Mouse (Mus musculus) kidney, embryonic 15.5 days (tissue): ENCODE data around the gene Lrrc2. TPM values are rescaled to one million over a fixed set of nuclear protein-coding genes. Genes with fewer than 3 reads are reported as not detected.

Experiments used
- ATAC-seq: fragments of 200-750 bp; cut with Nextera tagmentation; replicated peaks from 2 replicates; pipeline ENCODE4 v1.8.0; 2017; ENCODE audit warnings: moderate TSS enrichment; ENCODE audit not compliant: low FRiP score
- H3K27ac ChIP-seq: fragments of 300-500 bp; sonication (generic); 2 replicates; pipeline ENCODE4 v1.5.1; 2015; ENCODE audit warnings: mild to moderate bottlenecking, inconsistent platforms
- H3K27me3 ChIP-seq: fragments of 300-500 bp; sonication (generic); 2 replicates; pipeline ENCODE4 v1.6.1; 2015; ENCODE audit warnings: inconsistent platforms
- H3K36me3 ChIP-seq: fragments of 300-500 bp; sonication (generic); 2 replicates; pipeline ENCODE4 v1.6.1; 2015; ENCODE audit warnings: inconsistent platforms
- H3K4me1 ChIP-seq: fragments of 300-500 bp; sonication (generic); 2 replicates; pipeline ENCODE4 v1.6.1; 2015; ENCODE audit warnings: inconsistent platforms
- H3K4me2 ChIP-seq: fragments of 300-500 bp; sonication (generic); 2 replicates; pipeline ENCODE4 v1.6.1; 2015; ENCODE audit warnings: moderate library complexity, mild to moderate bottlenecking, inconsistent platforms
- H3K4me3 ChIP-seq: fragments of 300-500 bp; sonication (generic); replicated peaks from 2 replicates; pipeline ENCODE4 v1.5.1; 2015; ENCODE audit warnings: mild to moderate bottlenecking, inconsistent platforms
- H3K9ac ChIP-seq: fragments of 300-500 bp; sonication (generic); 2 replicates; pipeline ENCODE4 v1.6.1; 2015; ENCODE audit warnings: mild to moderate bottlenecking, inconsistent platforms
- H3K9me3 ChIP-seq: fragments of 300-500 bp; sonication (generic); replicated peaks from 2 replicates; pipeline ENCODE4 v1.6.1; 2016; ENCODE audit warnings: inconsistent platforms
- WGBS: fragments of 180-500 bp; shearing (Covaris S2); methylation state at CpG from one replicate; pipeline ENCODE4 v1.1.7; 2015; ENCODE audit warnings: mixed read lengths; 5-methylcytosine and 5-hydroxymethylcytosine counted together
- polyA plus RNA-seq: library from polyadenylated mRNA; unstranded; fragments of >200 nt; fragmentation: Nextera tagmentation; extraction: Ambion mirVana; gene quantifications from 2 replicates; pipeline ENCODE4 v1.2.1, GENCODE M21; 2015

Lrrc2 gene
- polyA plus RNA-seq, 1 experiment from 2014 or later: 0.21 TPM

DNA sequence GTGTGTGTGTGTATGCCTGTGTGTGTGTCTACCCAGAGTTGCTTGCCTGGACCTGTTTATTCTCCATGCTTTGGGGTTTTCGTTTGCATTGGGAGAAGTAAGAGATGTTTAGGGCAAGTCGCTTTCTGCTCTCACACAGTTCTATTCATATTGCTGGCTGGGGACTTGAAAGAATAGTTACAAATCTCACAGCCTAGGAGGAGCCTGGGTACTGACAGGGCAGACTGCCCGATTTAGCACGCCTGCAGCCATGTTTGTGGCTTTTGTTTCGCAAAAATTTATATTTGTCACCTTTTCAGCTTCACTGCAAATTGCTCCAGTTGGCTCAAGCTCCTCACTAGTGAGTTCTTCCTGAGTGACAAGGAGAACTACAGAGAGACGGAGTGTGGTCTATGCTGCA lies 19.8 kb upstream of the Lrrc2 start:
- H3K36me3 ChIP-seq: no peaks in the 10 kb centered on the region
- no peak overlapping the region for H3K9ac ChIP-seq
- no peaks in the 10 kb centered on the region for H3K27me3 ChIP-seq
- H3K4me3 ChIP-seq: no peak overlapping the region
- no peaks in the 10 kb centered on the region for H3K9me3 ChIP-seq
- H3K4me1 ChIP-seq: no peaks in the 10 kb centered on the region
- H3K4me2 ChIP-seq: no peak overlapping the region
- no peak overlapping the region for H3K27ac ChIP-seq
- ATAC-seq: no peak
- WGBS: 80% methylated on average over 6 of the region's 6 CpGs

GRCm38 (mm10) chr9:110933850-110934437 lies 17.4 kb upstream of the Lrrc2 start:
- H3K4me3 ChIP-seq: no peak overlapping the region
- H3K9me3 ChIP-seq: no peaks in the 10 kb centered on the region
- no peaks in the 10 kb centered on the region for H3K27me3 ChIP-seq
- WGBS: 81% methylated on average over 12 of the region's 12 CpGs
- no peak for ATAC-seq
- no peak overlapping the region for H3K9ac ChIP-seq
- no peak overlapping the region for H3K4me2 ChIP-seq
- H3K4me1 ChIP-seq: no peaks in the 10 kb centered on the region
- no peak overlapping the region for H3K27ac ChIP-seq
- no peaks in the 10 kb centered on the region for H3K36me3 ChIP-seq

DNA sequence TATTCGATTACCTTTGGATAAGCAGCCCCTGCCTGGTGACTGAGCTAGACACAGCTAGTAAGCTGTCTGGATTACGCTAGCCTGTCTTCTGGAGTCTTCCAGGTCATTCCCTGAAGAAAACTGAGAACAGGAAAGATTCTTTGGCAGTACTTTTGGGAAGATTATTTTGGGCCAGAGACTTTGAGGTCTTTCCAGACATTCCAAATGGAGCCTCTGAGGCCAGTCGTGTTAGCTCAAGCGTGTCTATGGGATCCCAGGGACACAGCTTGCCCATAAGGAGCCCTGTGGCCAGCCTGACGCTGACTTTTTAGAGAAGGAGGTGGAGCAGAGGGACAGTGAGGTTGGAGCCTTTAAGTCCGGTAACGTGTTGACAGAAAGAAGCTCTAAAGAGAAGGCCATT lies 15.4 kb upstream of the Lrrc2 start:
- H3K4me1 ChIP-seq: no peaks in the 10 kb centered on the region
- H3K9me3 ChIP-seq: no peaks in the 10 kb centered on the region
- H3K36me3 ChIP-seq: no peaks in the 10 kb centered on the region
- no peak overlapping the region for H3K9ac ChIP-seq
- WGBS: 80% methylated on average over 7 of the region's 7 CpGs
- H3K27me3 ChIP-seq: no peaks in the 10 kb centered on the region
- ATAC-seq: no peak
- no peak overlapping the region for H3K4me3 ChIP-seq
- no peak overlapping the region for H3K27ac ChIP-seq
- no peak overlapping the region for H3K4me2 ChIP-seq

- Histone ChIP-seq H3K9ac (no peak overlapping the region), H3K4me2 (no peak overlapping the region), H3K9me3 (no peaks in the 10 kb centered on the region), H3K27me3 (no peaks in the 10 kb centered on the region), H3K27ac (no peak overlapping the region), H3K36me3 (no peaks in the 10 kb centered on the region), H3K4me3 (no peak overlapping the region), H3K4me1 (no peaks in the 10 kb centered on the region)
- ATAC-seq: no peak
- WGBS: 74% methylated on average over 12 of the region's 12 CpGs
These were observed 13.5 kb upstream of the Lrrc2 start for GRCm38 (mm10) chr9:110937506-110938490.

DNA sequence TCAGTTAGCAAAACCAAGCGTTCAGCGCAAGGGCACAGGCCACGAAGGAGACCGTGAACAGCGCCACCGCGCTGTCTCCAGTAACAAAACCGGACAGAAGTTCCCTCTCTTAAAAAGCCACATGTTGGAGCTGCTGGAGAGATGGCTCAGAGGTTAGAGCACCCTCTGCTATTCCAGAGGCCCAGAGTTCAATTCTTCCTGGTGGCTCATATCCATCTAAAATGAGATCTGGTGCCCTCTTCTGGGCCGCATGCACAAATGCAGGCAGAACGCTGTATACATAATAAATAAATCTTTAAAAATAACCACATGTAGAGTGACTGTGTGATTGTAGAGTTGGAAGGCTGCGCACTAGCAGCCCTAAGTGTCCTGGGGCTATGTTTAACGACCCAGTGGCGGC lies 7.1 kb upstream of the Lrrc2 start:
- peaks cover 50% of the 10 kb centered on the region for H3K27me3 ChIP-seq
- H3K9ac ChIP-seq: no peak overlapping the region
- ATAC-seq: no peak
- H3K27ac ChIP-seq: no peak overlapping the region
- no peaks in the 10 kb centered on the region for H3K36me3 ChIP-seq
- no peak overlapping the region for H3K4me2 ChIP-seq
- H3K9me3 ChIP-seq: no peaks in the 10 kb centered on the region
- 37% methylated on average over 13 of the region's 13 CpGs for WGBS
- peaks cover 13% of the 10 kb centered on the region for H3K4me1 ChIP-seq
- H3K4me3 ChIP-seq: no peak overlapping the region

- Histone ChIP-seq H3K4me2 (no peak overlapping the region), H3K4me1 (peaks cover 13% of the 10 kb centered on the region), H3K4me3 (no peak overlapping the region), H3K9ac (no peak overlapping the region), H3K27ac (no peak overlapping the region), H3K36me3 (no peaks in the 10 kb centered on the region), H3K9me3 (no peaks in the 10 kb centered on the region), H3K27me3 (peaks cover 50% of the 10 kb centered on the region)
- ATAC-seq: no peak
- 8% methylated on average over 18 of the region's 18 CpGs for WGBS
These were observed 6.0 kb upstream of the Lrrc2 start for GRCm38 (mm10) chr9:110945343-110945742.

GRCm38 (mm10) chr9:110945926-110946325 lies 5.4 kb upstream of the Lrrc2 start, which contains the start of gene Tdgf1:
Gene Tdgf1 (minus strand): TSS chr9:110946158.
- no peaks in the 10 kb centered on the region for H3K9me3 ChIP-seq
- peak within 1 kb of the TSS; percentile 14; the same call in 1 of the 2 replicates for H3K4me2 ChIP-seq
- no peak within 1 kb of the TSS for H3K27ac ChIP-seq
- no peak within 1 kb of the TSS for H3K9ac ChIP-seq
- H3K4me1 ChIP-seq: peaks cover 13% of the 10 kb centered on the region
- peak within 1 kb of the TSS; percentile 10; the same call in 1 of the 2 replicates for H3K4me3 ChIP-seq
- 13% methylated on average over 11 of the region's 11 CpGs for WGBS
- H3K27me3 ChIP-seq: peaks cover 52% of the 10 kb centered on the region
- ATAC-seq: no peak
- H3K36me3 ChIP-seq: no peaks in the 10 kb centered on the region

GRCm38 (mm10) chr9:110946548-110947044 lies 4.7 kb upstream of the Lrrc2 start:
- H3K9ac ChIP-seq: no peak overlapping the region
- peak overlapping the region; percentile 14; the same call in 1 of the 2 replicates for H3K4me2 ChIP-seq
- H3K27ac ChIP-seq: no peak overlapping the region
- peak overlapping the region; percentile 10; the same call in 1 of the 2 replicates for H3K4me3 ChIP-seq
- peaks cover 13% of the 10 kb centered on the region for H3K4me1 ChIP-seq
- no peaks in the 10 kb centered on the region for H3K9me3 ChIP-seq
- peaks cover 58% of the 10 kb centered on the region for H3K27me3 ChIP-seq
- WGBS: 13% methylated on average over 20 of the region's 20 CpGs
- no peak for ATAC-seq
- H3K36me3 ChIP-seq: no peaks in the 10 kb centered on the region

GRCm38 (mm10) chr9:110947261-110947661 lies 4.1 kb upstream of the Lrrc2 start:
- 16% methylated on average over 6 of the region's 6 CpGs for WGBS
- H3K27ac ChIP-seq: no peak overlapping the region
- peaks cover 64% of the 10 kb centered on the region for H3K27me3 ChIP-seq
- no peak overlapping the region for H3K9ac ChIP-seq
- H3K4me3 ChIP-seq: no peak overlapping the region
- H3K4me2 ChIP-seq: peak overlapping the region; percentile 14; the same call in 1 of the 2 replicates
- no peaks in the 10 kb centered on the region for H3K36me3 ChIP-seq
- no peaks in the 10 kb centered on the region for H3K9me3 ChIP-seq
- peaks cover 13% of the 10 kb centered on the region for H3K4me1 ChIP-seq
- ATAC-seq: no peak

DNA sequence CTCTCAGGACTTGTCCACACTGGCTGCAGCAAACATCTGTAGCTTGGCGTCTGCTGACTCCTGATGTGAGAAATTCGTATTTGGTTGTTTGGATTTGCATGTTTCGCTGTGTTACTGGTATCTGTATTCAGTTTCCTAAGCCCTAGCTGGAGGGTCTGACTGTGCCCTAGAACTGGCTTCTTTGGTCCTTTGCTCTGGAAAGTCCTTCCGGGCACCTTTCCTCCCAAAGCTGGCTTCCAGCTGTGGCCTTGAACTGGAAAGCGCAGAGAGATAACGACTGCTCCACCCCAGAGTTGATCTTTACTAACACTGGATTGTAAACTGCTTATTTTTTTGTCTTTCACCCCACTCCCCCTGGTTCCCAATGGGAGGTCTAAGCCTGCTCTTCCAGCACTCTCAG lies 3.4 kb upstream of the Lrrc2 start:
- Histone ChIP-seq H3K27me3 (peaks cover 70% of the 10 kb centered on the region), H3K9me3 (no peaks in the 10 kb centered on the region), H3K4me1 (peaks cover 13% of the 10 kb centered on the region), H3K36me3 (no peaks in the 10 kb centered on the region), H3K4me2 (no peak overlapping the region), H3K9ac (no peak overlapping the region), H3K27ac (no peak overlapping the region), H3K4me3 (no peak overlapping the region)
- 53% methylated on average over 6 of the region's 6 CpGs for WGBS
- ATAC-seq: no peak

DNA sequence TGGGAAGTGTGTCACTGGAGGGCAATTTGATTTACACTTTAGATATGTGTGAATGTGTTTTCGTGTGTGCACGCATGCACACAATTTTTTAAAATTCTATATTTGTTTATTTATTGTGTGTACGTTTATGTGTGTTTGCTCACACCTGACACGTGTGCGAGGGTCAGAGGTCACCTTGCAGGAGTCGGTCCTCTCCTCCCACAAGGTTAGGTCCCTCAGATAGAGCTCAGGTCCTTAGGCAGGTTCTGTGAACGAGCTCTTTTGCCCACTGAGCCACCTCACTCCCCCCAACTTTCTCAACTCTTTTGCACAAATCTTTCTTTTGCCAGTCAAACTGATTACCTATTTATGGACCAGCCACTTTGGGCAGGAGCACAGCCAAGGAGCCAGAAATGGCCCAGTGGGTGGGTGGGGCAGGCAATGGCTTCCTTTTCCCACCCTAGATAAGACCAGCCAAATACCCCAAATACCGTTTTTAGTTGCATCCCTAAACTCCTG lies 2.5 kb upstream of the Lrrc2 start:
- H3K36me3 ChIP-seq: no peaks in the 10 kb centered on the region
- H3K4me1 ChIP-seq: peaks cover 17% of the 10 kb centered on the region
- WGBS: 48% methylated on average over 8 of the region's 8 CpGs
- no peak overlapping the region for H3K4me3 ChIP-seq
- H3K9ac ChIP-seq: no peak overlapping the region
- H3K27ac ChIP-seq: no peak overlapping the region
- H3K4me2 ChIP-seq: no peak overlapping the region
- H3K27me3 ChIP-seq: peaks cover 75% of the 10 kb centered on the region
- ATAC-seq: no peak
- H3K9me3 ChIP-seq: no peaks in the 10 kb centered on the region

DNA sequence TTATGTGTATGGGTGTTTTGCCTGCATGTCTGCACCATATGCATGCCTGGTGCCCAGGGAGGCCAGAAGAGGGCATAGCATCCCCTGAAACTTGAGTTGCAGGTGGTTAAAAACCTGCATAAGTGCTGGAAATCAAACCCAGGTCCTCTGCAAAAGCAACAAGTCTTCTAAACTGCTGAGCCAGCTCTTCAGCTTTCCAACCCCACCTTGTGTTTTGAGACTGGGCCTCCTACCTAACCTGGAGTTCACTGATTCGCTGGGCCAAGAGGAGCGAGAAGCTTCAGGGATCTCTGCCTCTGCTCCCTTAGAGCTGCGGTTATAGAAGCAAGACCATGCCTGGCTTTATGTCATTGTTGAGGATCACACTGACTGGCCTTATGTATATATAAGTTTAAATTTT lies 1.2 kb upstream of the Lrrc2 start:
- Histone ChIP-seq H3K9ac (no peak overlapping the region), H3K9me3 (no peaks in the 10 kb centered on the region), H3K27ac (no peak overlapping the region), H3K27me3 (peaks cover 71% of the 10 kb centered on the region), H3K4me3 (no peak overlapping the region), H3K4me2 (no peak overlapping the region), H3K36me3 (no peaks in the 10 kb centered on the region), H3K4me1 (peaks cover 17% of the 10 kb centered on the region)
- ATAC-seq: no peak
- WGBS: 94% methylated on average over 3 of the region's 3 CpGs
